Mouse (Mus musculus) lung, embryonic 16.5 days (tissue): ENCODE results near the gene Uhrf1. TPM values are rescaled to one million over a fixed set of nuclear protein-coding genes. Genes with fewer than 3 reads are reported as not detected.

Experiments
- ATAC-seq: fragments of 200-750 bp; cut with Nextera tagmentation; 2 replicates; pipeline ENCODE4 v1.8.0; 2017; ENCODE audit warnings: low read depth, mild to moderate bottlenecking, moderate library complexity
- H3K27ac ChIP-seq: fragments of 300-500 bp; sonication (generic); 2 replicates; pipeline ENCODE4 v1.5.1; 2014; ENCODE audit warnings: mild to moderate bottlenecking, control low read depth, low read length
- H3K27me3 ChIP-seq: fragments of 300-500 bp; sonication (generic); 2 replicates; pipeline ENCODE4 v1.6.1; 2014; ENCODE audit warnings: low read depth, low read length, mixed read lengths; ENCODE audit not compliant: control insufficient read depth, insufficient read depth
- H3K36me3 ChIP-seq: fragments of 300-500 bp; sonication (generic); 2 replicates; pipeline ENCODE4 v1.6.1; 2014; ENCODE audit warnings: low read length; ENCODE audit not compliant: control insufficient read depth, insufficient read depth
- H3K4me1 ChIP-seq: fragments of 300-500 bp; sonication (generic); replicated peaks from 2 replicates; pipeline ENCODE4 v1.6.1; 2014; ENCODE audit warnings: low read length, mixed read lengths; ENCODE audit not compliant: control insufficient read depth, insufficient read depth
- H3K4me2 ChIP-seq: fragments of 300-500 bp; sonication (generic); 2 replicates; pipeline ENCODE4 v1.6.1; 2014; ENCODE audit warnings: low read depth, low read length, control low read depth
- H3K4me3 ChIP-seq: fragments of 300-500 bp; sonication (generic); 2 replicates; pipeline ENCODE4 v1.5.1; 2014; ENCODE audit warnings: mild to moderate bottlenecking, low read length, control low read depth
- H3K9ac ChIP-seq: fragments of 300-500 bp; sonication (generic); 2 replicates; pipeline ENCODE4 v1.6.1; 2014; ENCODE audit warnings: low read length, control low read depth
- H3K9me3 ChIP-seq: fragments of 300-500 bp; sonication (generic); 2 replicates; pipeline ENCODE4 v1.6.1; 2016; ENCODE audit warnings: low read length; ENCODE audit not compliant: control insufficient read depth
- WGBS: fragments of 180-500 bp; shearing (Covaris S2); extraction: QIAGEN DNeasy Blood & Tissue Kit; methylation state at CpG from one replicate; pipeline ENCODE4 v1.1.7; 2014; 5-methylcytosine and 5-hydroxymethylcytosine counted together
- polyA plus RNA-seq: library from polyadenylated mRNA; unstranded; fragments of >200 nt; fragmentation: Nextera tagmentation; extraction: Ambion mirVana; gene quantifications from 2 replicates; pipeline ENCODE4 v1.2.1, GENCODE M21; 2015

The Uhrf1 gene
- polyA plus RNA-seq, 1 experiment from 2014 or later = 130 TPM

- 25% methylated on average over 13 of the region's 13 CpGs for WGBS
- Histone ChIP-seq H3K36me3 (peaks cover 2% of the 10 kb centered on the region; the same call in 1 of the 2 replicates), H3K9me3 (no peaks in the 10 kb centered on the region), H3K27me3 (no peaks in the 10 kb centered on the region), H3K27ac (peak overlapping the region; percentile 91), H3K4me3 (peak overlapping the region; percentile 90; the same call in 1 of the 2 replicates), H3K4me1 (peaks cover 30% of the 10 kb centered on the region), H3K4me2 (peak overlapping the region; percentile 98), H3K9ac (peak overlapping the region; percentile 59)
- ATAC-seq = peak; percentile 31
Measured at GRCm38 (mm10) chr17:56302363-56302996, 641 bp upstream of the Uhrf1 start.

DNA sequence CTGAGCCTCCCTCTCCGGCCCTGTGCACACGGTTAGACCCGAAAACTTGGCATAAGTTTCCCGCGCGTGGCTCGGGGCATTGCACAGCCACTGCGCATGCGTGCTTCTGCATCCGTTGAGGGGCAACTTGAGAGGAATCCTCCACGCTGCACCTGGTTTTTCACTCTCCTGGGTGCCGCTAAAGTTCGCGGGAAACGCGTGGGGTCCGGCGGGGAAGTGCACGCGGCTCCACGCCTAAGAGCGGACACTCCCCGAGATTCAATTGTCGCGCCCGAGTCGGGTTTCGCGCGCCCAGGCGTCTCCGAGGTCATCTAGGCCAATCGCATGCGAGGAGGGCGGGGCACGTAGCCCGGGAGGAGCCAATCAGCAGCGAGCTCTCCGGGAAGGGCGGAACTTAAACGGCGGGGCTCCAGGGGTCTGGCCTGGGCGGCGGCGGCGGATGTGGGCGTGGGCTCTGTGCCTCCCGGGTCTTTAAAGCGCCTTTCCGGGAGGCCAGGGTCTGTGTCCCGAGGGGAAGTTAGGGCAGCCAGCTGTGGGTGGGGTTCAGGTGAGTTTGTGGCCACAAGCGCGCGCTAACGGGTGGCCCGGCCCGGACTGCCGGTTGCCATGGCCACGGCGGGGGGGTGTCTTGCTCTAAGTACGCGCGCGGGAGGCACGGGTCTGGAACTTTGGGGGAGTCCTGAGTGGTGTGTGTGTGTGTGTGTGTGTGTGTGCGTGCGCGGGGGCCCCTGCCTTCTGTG lies 896 bp downstream of the Uhrf1 start:
- H3K36me3 ChIP-seq = peaks cover 6% of the 10 kb centered on the region
- no peaks in the 10 kb centered on the region for H3K27me3 ChIP-seq
- under 1% methylated on average over 68 of the region's 68 CpGs for WGBS
- H3K4me2 ChIP-seq = peak overlapping the region; percentile 98
- peak overlapping the region; percentile 90 for H3K4me3 ChIP-seq
- peaks cover 41% of the 10 kb centered on the region for H3K4me1 ChIP-seq
- no peaks in the 10 kb centered on the region for H3K9me3 ChIP-seq
- peak; percentile 92 for ATAC-seq
- H3K27ac ChIP-seq = peak overlapping the region; percentile 91
- peak overlapping the region; percentile 82 for H3K9ac ChIP-seq

DNA sequence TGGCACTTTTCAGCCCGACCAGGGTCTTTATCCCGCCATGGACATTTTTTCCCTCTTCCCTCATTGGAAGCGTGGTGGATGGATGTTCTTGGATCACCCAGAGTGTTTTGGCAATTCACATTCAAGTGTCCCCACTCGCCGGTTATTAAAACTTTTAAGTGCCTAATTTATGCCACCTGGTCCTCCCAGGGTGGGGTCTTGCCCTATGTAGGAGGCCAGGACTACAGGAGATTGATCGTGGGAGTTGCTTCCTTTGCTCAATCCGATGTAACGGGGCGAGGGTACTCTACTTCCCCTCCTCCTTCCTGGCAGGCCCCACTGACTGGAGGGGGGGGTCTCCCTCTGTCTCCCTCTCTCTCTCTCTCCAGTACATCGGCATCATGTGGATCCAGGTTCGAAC lies 1.6 kb downstream of the Uhrf1 start:
- 4% methylated on average over 11 of the region's 11 CpGs for WGBS
- no peaks in the 10 kb centered on the region for H3K9me3 ChIP-seq
- ATAC-seq = no peak
- H3K4me3 ChIP-seq = peak overlapping the region; percentile 90
- no peaks in the 10 kb centered on the region for H3K27me3 ChIP-seq
- H3K4me1 ChIP-seq = peaks cover 41% of the 10 kb centered on the region
- peaks cover 13% of the 10 kb centered on the region for H3K36me3 ChIP-seq
- H3K4me2 ChIP-seq = peak overlapping the region; percentile 98
- peak overlapping the region; percentile 57; the same call in 1 of the 2 replicates for H3K27ac ChIP-seq
- peak overlapping the region; percentile 75 for H3K9ac ChIP-seq

DNA sequence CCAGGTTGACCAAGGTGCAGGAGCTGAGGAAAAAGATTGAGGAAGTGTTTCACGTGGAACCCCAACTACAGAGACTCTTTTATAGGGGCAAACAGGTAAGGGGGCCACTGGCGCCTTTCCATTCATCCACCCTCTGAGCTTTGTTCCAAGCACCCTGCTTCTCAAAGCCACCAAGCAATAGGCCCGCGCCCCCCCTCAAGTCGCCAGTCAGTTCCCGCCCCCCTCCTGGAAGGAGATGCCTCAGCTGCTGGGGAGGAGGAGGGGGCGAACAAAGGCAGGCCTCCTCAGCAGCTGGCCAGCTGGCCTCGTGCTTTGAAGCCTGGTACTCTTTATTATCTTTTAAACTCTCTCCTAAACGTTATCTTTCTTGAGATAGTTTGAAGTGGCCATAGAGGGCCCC lies 2.0 kb downstream of the Uhrf1 start:
- Histone ChIP-seq H3K9me3 (no peaks in the 10 kb centered on the region), H3K27ac (peak overlapping the region; percentile 57), H3K9ac (peak overlapping the region; percentile 75), H3K4me2 (peak overlapping the region; percentile 98), H3K4me3 (peak overlapping the region; percentile 90), H3K27me3 (no peaks in the 10 kb centered on the region), H3K4me1 (peaks cover 41% of the 10 kb centered on the region), H3K36me3 (peaks cover 16% of the 10 kb centered on the region)
- ATAC-seq = no peak
- WGBS = 17% methylated on average over 9 of the region's 9 CpGs

- WGBS = 48% methylated on average over 8 of the region's 8 CpGs
- peak overlapping the region; percentile 90 for H3K4me3 ChIP-seq
- peak overlapping the region; percentile 98 for H3K4me2 ChIP-seq
- peak overlapping the region; percentile 75 for H3K9ac ChIP-seq
- no peak for ATAC-seq
- H3K9me3 ChIP-seq = no peaks in the 10 kb centered on the region
- peak overlapping the region; percentile 57; the same call in 1 of the 2 replicates for H3K27ac ChIP-seq
- H3K36me3 ChIP-seq = peaks cover 22% of the 10 kb centered on the region
- H3K4me1 ChIP-seq = peaks cover 41% of the 10 kb centered on the region
- no peaks in the 10 kb centered on the region for H3K27me3 ChIP-seq
Measured at GRCm38 (mm10) chr17:56305826-56306225, 2.7 kb downstream of the Uhrf1 start.

DNA sequence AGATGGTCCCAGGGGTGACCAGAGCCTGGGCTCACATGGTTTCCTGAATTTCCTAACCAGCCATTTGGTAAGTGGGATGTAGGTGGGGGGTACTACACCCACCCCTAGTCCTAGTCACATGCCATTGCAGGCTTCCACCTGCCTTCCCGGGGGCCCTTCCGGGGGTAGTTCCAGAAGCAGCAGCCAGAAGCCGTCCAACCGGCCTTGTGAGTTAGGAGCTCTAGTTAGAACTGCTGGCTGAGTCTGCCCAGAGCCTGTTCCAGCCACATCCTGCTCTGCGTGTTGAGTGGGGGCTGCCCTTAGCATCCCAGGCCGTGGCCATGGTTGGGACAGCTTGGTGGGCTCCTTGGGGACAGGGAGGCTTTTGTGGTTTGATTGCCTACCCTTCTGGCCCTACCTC lies 5.0 kb downstream of the Uhrf1 start:
- peaks cover 35% of the 10 kb centered on the region for H3K36me3 ChIP-seq
- 47% methylated on average over 6 of the region's 6 CpGs for WGBS
- no peak for ATAC-seq
- H3K9ac ChIP-seq = peak overlapping the region; percentile 49
- peak overlapping the region; percentile 56 for H3K27ac ChIP-seq
- peaks cover 33% of the 10 kb centered on the region for H3K4me1 ChIP-seq
- H3K9me3 ChIP-seq = no peaks in the 10 kb centered on the region
- no peak overlapping the region for H3K4me3 ChIP-seq
- H3K27me3 ChIP-seq = no peaks in the 10 kb centered on the region
- 0 out of 2 replicates have a peak overlapping the region, but pooled peaks have one; percentile 22 for H3K4me2 ChIP-seq

DNA sequence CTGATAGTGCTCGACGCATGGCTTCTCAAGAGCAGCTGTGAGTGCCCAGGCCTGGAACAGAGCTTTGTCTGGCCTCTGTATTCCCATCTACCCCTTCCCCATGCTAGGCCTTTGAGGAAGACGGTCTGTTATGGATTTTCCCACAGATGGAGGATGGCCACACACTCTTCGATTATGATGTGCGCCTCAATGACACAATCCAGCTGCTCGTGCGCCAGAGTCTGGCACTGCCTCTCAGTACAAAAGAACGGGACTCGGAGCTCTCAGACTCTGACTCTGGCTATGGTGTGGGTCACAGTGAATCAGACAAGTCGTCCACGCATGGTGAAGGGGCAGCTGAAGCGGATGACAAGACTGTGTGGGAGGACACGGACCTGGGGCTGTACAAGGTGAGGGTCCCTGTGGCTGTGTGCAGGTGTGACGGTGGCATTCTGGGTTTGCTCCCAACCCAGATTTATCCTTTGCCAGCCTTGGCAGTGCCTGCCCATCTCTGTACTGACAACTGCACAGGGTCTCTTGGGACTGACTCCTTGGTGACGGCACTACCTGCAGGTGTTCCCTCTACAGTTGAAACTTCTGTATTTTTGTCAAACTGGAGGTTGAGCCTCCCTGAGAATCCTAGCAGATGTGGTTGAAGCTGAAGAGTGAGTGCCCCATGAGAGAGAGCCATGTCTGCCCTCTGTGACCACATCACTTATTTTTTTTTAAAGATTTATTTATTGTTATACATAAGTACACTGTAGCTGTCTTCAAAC lies 6.2 kb downstream of the Uhrf1 start:
- WGBS = 71% methylated on average over 15 of the region's 15 CpGs
- peaks cover 44% of the 10 kb centered on the region for H3K36me3 ChIP-seq

DNA sequence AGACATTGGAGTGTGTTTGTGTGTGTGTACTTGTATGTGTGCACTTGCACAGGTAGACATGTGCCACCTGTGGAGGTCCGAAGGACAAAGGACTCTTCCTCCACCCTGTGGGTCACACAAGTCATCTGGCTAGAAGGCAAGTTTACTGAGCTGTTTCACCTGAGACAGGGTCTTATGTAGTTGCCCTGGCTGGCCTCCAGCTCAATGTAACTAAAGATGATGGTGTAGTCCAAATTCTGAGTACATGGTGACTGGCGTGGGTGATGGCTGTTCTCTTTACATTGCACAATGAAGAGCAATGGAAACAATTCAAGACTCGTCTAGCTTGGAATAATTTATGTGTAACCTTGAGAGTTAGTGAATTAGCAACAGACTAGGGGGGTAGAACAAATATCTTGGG lies 21.3 kb downstream of the Uhrf1 start:
- H3K27ac ChIP-seq = no peak overlapping the region
- H3K9me3 ChIP-seq = no peaks in the 10 kb centered on the region
- no peak overlapping the region for H3K4me2 ChIP-seq
- 53% methylated on average over 3 of the region's 3 CpGs for WGBS
- no peaks in the 10 kb centered on the region for H3K27me3 ChIP-seq
- H3K9ac ChIP-seq = no peak overlapping the region
- ATAC-seq = no peak
- H3K4me3 ChIP-seq = no peak overlapping the region
- peaks cover 12% of the 10 kb centered on the region for H3K4me1 ChIP-seq
- H3K36me3 ChIP-seq = peaks cover 21% of the 10 kb centered on the region

More for the DNA sequence above, 6.2 kb downstream of the Uhrf1 start:
- Histone ChIP-seq H3K27me3 (no peaks in the 10 kb centered on the region), H3K9me3 (no peaks in the 10 kb centered on the region), H3K4me2 (no peak overlapping the region), H3K4me3 (no peak overlapping the region), H3K27ac (no peak overlapping the region), H3K4me1 (peaks cover 33% of the 10 kb centered on the region), H3K9ac (no peak overlapping the region)
- ATAC-seq = 0 out of 2 replicates have a peak, but pooled peaks have one; percentile 6
